Mouse (Mus musculus): ENCODE data around the gene Zfp287. TPM values are rescaled to one million over a fixed set of nuclear protein-coding genes. Genes with fewer than 3 reads are reported as not detected.

Gene Zfp287
- polyA plus RNA-seq, 1 experiment: 1.2 TPM

DNA sequence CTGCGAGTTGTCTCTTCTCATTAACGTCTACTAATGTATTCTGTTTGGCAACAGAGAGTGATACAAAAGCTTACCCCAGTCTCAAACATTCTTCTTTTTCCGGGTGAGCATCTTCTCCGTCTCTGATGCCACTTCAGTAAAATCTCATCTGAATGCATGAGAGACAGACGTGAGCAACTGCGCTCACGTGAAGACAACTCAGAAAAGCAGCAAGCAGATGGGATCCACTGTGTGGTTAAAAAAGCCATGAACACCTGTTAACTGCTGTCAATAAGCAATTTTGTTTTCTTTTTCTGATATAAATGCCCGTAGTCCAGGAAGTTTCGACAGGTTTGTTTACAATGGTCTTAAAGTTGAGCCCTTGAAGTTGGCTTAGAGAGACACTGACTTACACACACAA is 15.5 kb upstream of the Zfp287 start:
- TF ChIP-seq MYOG (IDR thresholded peaks at IDR 0.05; ENCODE audit: control insufficient read depth, extremely low read depth, insufficient read length) (no peak), MYOD1 (IDR thresholded peaks at IDR 0.05; ENCODE audit: control insufficient read depth, insufficient read length, low read depth) (peak; percentile 23), CTCF (IDR thresholded peaks at IDR 0.05; ENCODE audit: control insufficient read depth, insufficient read depth, insufficient read length) (no peak), CEBPB (IDR thresholded peaks at IDR 0.05; ENCODE audit: low read depth) (no peak), USF1 (IDR thresholded peaks at IDR 0.05; ENCODE audit: low read depth) (no peak)
- Histone ChIP-seq H3K79me3 (ENCODE audit: low read depth) (no peaks in the 10 kb centered on the region), H3K36me3 (ENCODE audit: control insufficient read depth, insufficient read depth) (no peaks in the 10 kb centered on the region), H3K27me3 (ENCODE audit: control insufficient read depth, insufficient read depth, insufficient read length) (no peaks in the 10 kb centered on the region), H3ac (ENCODE audit: control insufficient read depth, insufficient read length, low read depth) (no peak overlapping the region), H3K79me2 (ENCODE audit: control insufficient read depth, insufficient read depth) (no peaks in the 10 kb centered on the region), H3K4me3 (ENCODE audit: insufficient read depth, poor library complexity, severe bottlenecking) (no peak overlapping the region)

DNA sequence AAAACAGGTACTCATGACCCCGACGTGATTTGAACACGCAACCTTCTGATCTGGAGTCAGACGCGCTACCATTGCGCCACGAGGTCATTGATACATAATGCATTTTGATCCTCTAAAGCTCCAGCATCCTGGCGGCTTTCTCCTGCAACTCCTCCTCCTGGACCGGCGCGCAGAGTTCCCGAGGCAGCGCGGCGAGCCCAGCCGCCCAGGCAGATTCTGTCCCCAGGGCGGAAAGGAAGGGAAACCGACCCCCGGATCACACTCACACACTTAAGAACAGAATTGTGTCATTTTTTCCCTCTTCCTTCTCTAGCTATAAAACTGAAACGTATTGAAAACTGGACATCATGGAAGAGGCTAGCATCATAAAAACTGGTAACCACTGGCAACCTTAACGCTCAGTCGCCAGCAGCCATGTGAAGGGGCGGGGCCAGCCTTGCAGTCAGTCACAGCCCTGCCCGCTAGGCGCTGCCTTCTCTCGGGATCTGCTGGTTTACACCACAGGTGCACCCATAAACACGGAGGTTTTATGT is 14.4 kb upstream of the Zfp287 start:
- Histone ChIP-seq H3K4me3 (ENCODE audit: insufficient read depth, poor library complexity, severe bottlenecking) (peak overlapping the region; percentile 23), H3ac (ENCODE audit: control insufficient read depth, insufficient read length, low read depth) (no peak overlapping the region), H3K79me2 (ENCODE audit: control insufficient read depth, insufficient read depth) (no peaks in the 10 kb centered on the region), H3K27me3 (ENCODE audit: control insufficient read depth, insufficient read depth, insufficient read length) (no peaks in the 10 kb centered on the region), H3K36me3 (ENCODE audit: control insufficient read depth, insufficient read depth) (no peaks in the 10 kb centered on the region), H3K79me3 (ENCODE audit: low read depth) (no peaks in the 10 kb centered on the region)
- no peak for TF ChIP-seq FOSL1 (IDR thresholded peaks at IDR 0.05; ENCODE audit: insufficient read depth, low read length, poor library complexity, severe bottlenecking)
- TF ChIP-seq MAX (IDR thresholded peaks at IDR 0.05): no peak
- TF ChIP-seq USF1 (IDR thresholded peaks at IDR 0.05; ENCODE audit: low read depth): no peak
- no peak for TF ChIP-seq CEBPB (IDR thresholded peaks at IDR 0.05; ENCODE audit: low read depth)
- TF ChIP-seq MYOG (IDR thresholded peaks at IDR 0.05; ENCODE audit: control insufficient read depth, extremely low read depth, insufficient read length): no peak
- no peak for TF ChIP-seq CTCF (IDR thresholded peaks at IDR 0.05; ENCODE audit: control insufficient read depth, insufficient read depth, insufficient read length)
- no peak for TF ChIP-seq MYOD1 (IDR thresholded peaks at IDR 0.05; ENCODE audit: control insufficient read depth, insufficient read length, low read depth)

DNA sequence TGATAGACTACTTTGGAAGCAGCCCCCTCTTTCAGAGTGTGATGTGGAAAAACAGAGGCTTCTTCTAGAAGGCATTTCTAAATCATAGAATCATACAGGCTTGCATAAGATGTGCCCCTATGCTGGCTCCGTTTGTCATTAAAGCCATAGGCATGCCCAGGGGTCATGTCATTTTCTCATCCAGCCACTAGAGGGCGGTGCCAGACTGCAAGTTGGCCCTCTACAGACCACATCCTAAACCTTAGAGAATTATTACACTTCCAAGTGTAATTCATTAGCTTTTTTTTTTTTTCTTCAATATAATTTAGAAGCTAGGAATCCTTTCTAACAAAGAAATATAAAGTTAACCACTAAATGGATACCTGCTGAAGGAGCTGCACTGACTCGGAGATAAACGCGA is 12.4 kb upstream of the Zfp287 start:
- Histone ChIP-seq H3K4me3 (ENCODE audit: insufficient read depth, poor library complexity, severe bottlenecking) (no peak overlapping the region), H3K36me3 (ENCODE audit: control insufficient read depth, insufficient read depth) (no peaks in the 10 kb centered on the region), H3ac (ENCODE audit: control insufficient read depth, insufficient read length, low read depth) (no peak overlapping the region), H3K79me3 (ENCODE audit: low read depth) (no peaks in the 10 kb centered on the region), H3K79me2 (ENCODE audit: control insufficient read depth, insufficient read depth) (no peaks in the 10 kb centered on the region), H3K27me3 (ENCODE audit: control insufficient read depth, insufficient read depth, insufficient read length) (no peaks in the 10 kb centered on the region)
- TF ChIP-seq CTCF (IDR thresholded peaks at IDR 0.05; ENCODE audit: control insufficient read depth, insufficient read depth, insufficient read length): peak; percentile 60
- no peak for TF ChIP-seq MAX (IDR thresholded peaks at IDR 0.05)

DNA sequence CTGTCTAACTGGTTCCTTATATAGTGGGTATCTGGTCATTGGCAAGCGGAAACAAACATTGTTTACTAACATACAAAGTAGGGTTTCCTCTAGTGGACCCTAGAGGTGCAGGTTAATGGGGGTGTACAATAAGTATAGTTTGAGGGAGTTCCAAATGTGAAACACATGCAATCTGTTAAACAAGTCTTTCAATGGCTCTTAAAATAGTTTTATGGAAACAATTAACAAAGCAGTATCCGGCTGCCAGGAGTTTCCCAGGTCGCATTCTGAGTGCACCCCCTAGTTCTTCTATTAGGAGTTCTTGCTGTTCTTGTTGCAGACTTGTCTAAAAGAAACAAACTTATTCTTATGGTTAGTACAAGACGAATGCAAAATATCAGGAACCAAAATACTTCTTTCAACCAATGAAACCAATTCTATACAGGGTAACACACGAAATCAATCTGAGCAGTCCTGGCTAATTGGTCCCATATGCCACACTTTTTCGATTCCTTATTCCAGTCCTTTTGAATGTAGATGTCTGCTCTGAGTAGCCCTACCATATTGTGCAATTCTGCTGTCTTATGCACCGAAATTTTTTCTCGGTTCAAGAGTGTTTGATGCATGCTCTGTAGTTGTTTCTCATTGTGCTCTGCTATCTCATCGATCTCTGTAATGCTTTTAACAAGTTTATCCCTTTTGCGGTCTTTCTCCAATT is 10.7 kb upstream of the Zfp287 start:
- Histone ChIP-seq H3K79me3 (ENCODE audit: low read depth) (no peaks in the 10 kb centered on the region), H3K4me3 (ENCODE audit: insufficient read depth, poor library complexity, severe bottlenecking) (no peak overlapping the region), H3K27me3 (ENCODE audit: control insufficient read depth, insufficient read depth, insufficient read length) (no peaks in the 10 kb centered on the region), H3K36me3 (ENCODE audit: control insufficient read depth, insufficient read depth) (no peaks in the 10 kb centered on the region), H3K79me2 (ENCODE audit: control insufficient read depth, insufficient read depth) (no peaks in the 10 kb centered on the region), H3ac (ENCODE audit: control insufficient read depth, insufficient read length, low read depth) (no peak overlapping the region)
- TF ChIP-seq USF1 (IDR thresholded peaks at IDR 0.05; ENCODE audit: low read depth) (no peak), CTCF (IDR thresholded peaks at IDR 0.05; ENCODE audit: control insufficient read depth, insufficient read depth, insufficient read length) (no peak), MYOD1 (IDR thresholded peaks at IDR 0.05; ENCODE audit: control insufficient read depth, insufficient read length, low read depth) (no peak), CEBPB (IDR thresholded peaks at IDR 0.05; ENCODE audit: low read depth) (no peak)

DNA sequence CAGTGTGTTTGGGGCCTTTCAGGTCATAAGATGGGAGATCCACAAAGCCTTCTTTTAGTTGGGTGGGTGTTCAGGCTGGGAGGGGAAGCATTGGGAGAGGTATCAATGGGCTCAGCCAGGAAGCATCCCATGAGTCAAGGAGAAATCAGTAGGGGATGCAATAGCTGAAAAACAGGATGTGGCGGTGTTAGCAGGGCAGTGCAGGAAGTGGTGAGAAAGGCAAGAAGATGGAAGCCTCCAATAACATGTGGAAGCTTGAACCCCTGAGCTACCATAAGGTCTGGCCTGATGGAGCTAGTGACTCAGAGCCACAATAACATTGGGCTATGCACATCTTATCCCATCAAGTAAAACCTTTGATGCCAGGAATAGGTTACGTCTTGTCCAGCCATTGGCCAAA is 9.5 kb upstream of the Zfp287 start:
- TF ChIP-seq CEBPB (IDR thresholded peaks at IDR 0.05; ENCODE audit: low read depth) (no peak), MAX (IDR thresholded peaks at IDR 0.05) (no peak), CTCF (IDR thresholded peaks at IDR 0.05; ENCODE audit: control insufficient read depth, insufficient read depth, insufficient read length) (no peak), MYOG (IDR thresholded peaks at IDR 0.05; ENCODE audit: control insufficient read depth, extremely low read depth, insufficient read length) (no peak), USF1 (IDR thresholded peaks at IDR 0.05; ENCODE audit: low read depth) (no peak), FOSL1 (IDR thresholded peaks at IDR 0.05; ENCODE audit: insufficient read depth, low read length, poor library complexity, severe bottlenecking) (no peak), MYOD1 (IDR thresholded peaks at IDR 0.05; ENCODE audit: control insufficient read depth, insufficient read length, low read depth) (no peak)
- Histone ChIP-seq H3K36me3 (ENCODE audit: control insufficient read depth, insufficient read depth) (no peaks in the 10 kb centered on the region), H3ac (ENCODE audit: control insufficient read depth, insufficient read length, low read depth) (no peak overlapping the region), H3K79me3 (ENCODE audit: low read depth) (no peaks in the 10 kb centered on the region), H3K4me3 (ENCODE audit: insufficient read depth, poor library complexity, severe bottlenecking) (no peak overlapping the region), H3K79me2 (ENCODE audit: control insufficient read depth, insufficient read depth) (no peaks in the 10 kb centered on the region), H3K27me3 (ENCODE audit: control insufficient read depth, insufficient read depth, insufficient read length) (no peaks in the 10 kb centered on the region)

DNA sequence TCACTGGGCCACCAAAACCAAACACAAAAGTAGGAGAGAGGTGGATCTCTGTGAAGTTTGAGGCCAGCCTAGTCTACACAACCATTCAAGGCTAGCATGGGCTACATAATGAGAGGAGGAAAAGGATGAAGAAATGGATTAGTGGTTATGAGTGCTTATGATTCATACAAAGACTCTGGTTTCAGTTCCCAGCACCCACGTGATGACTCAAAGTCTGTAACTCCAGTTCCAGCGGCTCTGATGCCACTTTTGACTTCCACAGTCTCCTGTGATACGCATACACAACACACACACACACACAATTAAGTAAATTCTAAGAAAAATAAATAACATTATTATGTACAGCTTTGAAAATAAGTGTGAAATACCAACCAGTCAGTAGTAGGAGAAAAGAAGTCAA is 960 bp upstream of the Zfp287 start:
- no peak overlapping the region for H3ac ChIP-seq (ENCODE audit: control insufficient read depth, insufficient read length, low read depth)
- peaks cover under 1% of the 10 kb centered on the region for H3K36me3 ChIP-seq (ENCODE audit: control insufficient read depth, insufficient read depth)
- peaks cover 16% of the 10 kb centered on the region for H3K79me2 ChIP-seq (ENCODE audit: control insufficient read depth, insufficient read depth)
- TF ChIP-seq MYOG (IDR thresholded peaks at IDR 0.05; ENCODE audit: control insufficient read depth, extremely low read depth, insufficient read length) (no peak), MAX (IDR thresholded peaks at IDR 0.05) (no peak), CEBPB (IDR thresholded peaks at IDR 0.05; ENCODE audit: low read depth) (no peak), USF1 (IDR thresholded peaks at IDR 0.05; ENCODE audit: low read depth) (peak; percentile 87), MYOD1 (IDR thresholded peaks at IDR 0.05; ENCODE audit: control insufficient read depth, insufficient read length, low read depth) (no peak), CTCF (IDR thresholded peaks at IDR 0.05; ENCODE audit: control insufficient read depth, insufficient read depth, insufficient read length) (no peak), FOSL1 (IDR thresholded peaks at IDR 0.05; ENCODE audit: insufficient read depth, low read length, poor library complexity, severe bottlenecking) (peak; percentile 11)
- H3K79me3 ChIP-seq (ENCODE audit: low read depth): peaks cover 1% of the 10 kb centered on the region
- no peaks in the 10 kb centered on the region for H3K27me3 ChIP-seq (ENCODE audit: control insufficient read depth, insufficient read depth, insufficient read length)
- no peak overlapping the region for H3K4me3 ChIP-seq (ENCODE audit: insufficient read depth, poor library complexity, severe bottlenecking)
